Mouse (Mus musculus): ENCODE measurements at regions not wholly inside any gene's neighbourhood (a gene's known extent, or its start where the extent isn't known, plus 50 kb on each side); places are given as distances from the start of the nearest gene placed in this dataset.
"Not testable (repeated sequence)": the region's sequence is repeated elsewhere in the genome, so short reads cannot be mapped to it uniquely, and the experiment has no call there.

- not testable (repeated sequence) for H3K36me3 ChIP-seq; ATAC-seq (ENCODE audit: low FRiP score, low read depth); H3K4me3 ChIP-seq; H3K4me1 ChIP-seq; H3K27me3 ChIP-seq; H3K4me2 ChIP-seq (replicated peaks); H3K27ac ChIP-seq (replicated peaks); H3K9ac ChIP-seq (replicated peaks)
- H3K9me3 ChIP-seq, result peaks cover 29% of the 10 kb centered on the region
- WGBS, result 85% methylated on average over 5 of the region's 5 CpGs
Measured at GRCm38 (mm10) chr14:19217916-19218315, 200.8 kb downstream of the Gm21738 start.

GRCm38 (mm10) chr14:19208507-19208906, 210.2 kb downstream of the Gm21738 start:
- WGBS, result 80% methylated on average over 4 of the region's 4 CpGs
- Histone ChIP-seq H3K9me3 (peaks cover 9% of the 10 kb centered on the region), H3K36me3 (no peaks in the 10 kb centered on the region), H3K4me2 (replicated peaks) (no peak overlapping the region), H3K27ac (replicated peaks) (no peak overlapping the region), H3K9ac (replicated peaks) (no peak overlapping the region), H3K4me3 (no peak overlapping the region), H3K4me1 (no peaks in the 10 kb centered on the region), H3K27me3 (no peaks in the 10 kb centered on the region)
- no peak for ATAC-seq (ENCODE audit: low FRiP score, low read depth)

GRCm38 (mm10) chr14:19180203-19180602, 238.5 kb downstream of the Gm21738 start:
- WGBS, result 76% methylated on average over 9 of the region's 9 CpGs
- not testable (repeated sequence) for H3K4me1 ChIP-seq; ATAC-seq (ENCODE audit: low FRiP score, low read depth)

GRCm38 (mm10) chr14:19178060-19178459, 240.7 kb downstream of the Gm21738 start:
- H3K27me3 ChIP-seq; ATAC-seq (ENCODE audit: low FRiP score, low read depth); H3K4me1 ChIP-seq; H3K9ac ChIP-seq (replicated peaks); H3K36me3 ChIP-seq; H3K9me3 ChIP-seq; H3K4me2 ChIP-seq (replicated peaks); H3K27ac ChIP-seq (replicated peaks); H3K4me3 ChIP-seq: not testable (repeated sequence)
- WGBS, result 67% methylated on average over 3 of the region's 3 CpGs

More at GRCm38 (mm10) chr14:19180203-19180602, 238.5 kb downstream of the Gm21738 start:
- H3K9me3 ChIP-seq; H3K9ac ChIP-seq (replicated peaks); H3K4me2 ChIP-seq (replicated peaks); H3K4me3 ChIP-seq; H3K36me3 ChIP-seq; H3K27me3 ChIP-seq; H3K27ac ChIP-seq (replicated peaks): not testable (repeated sequence)

- no peak overlapping the region for H3K27ac ChIP-seq (replicated peaks)
- H3K4me3 ChIP-seq, result no peak overlapping the region
- no peaks in the 10 kb centered on the region for H3K36me3 ChIP-seq
- no peak overlapping the region for H3K9ac ChIP-seq (replicated peaks)
- WGBS, result 24% methylated on average over 2 of the region's 2 CpGs
- peak; percentile 62; the same call in 1 of the 2 replicates for ATAC-seq (ENCODE audit: low FRiP score, low read depth)
- H3K9me3 ChIP-seq, result 0 out of 2 replicates have a peak, but pooled peaks cover 2% of the 10 kb centered on the region
- H3K27me3 ChIP-seq, result no peaks in the 10 kb centered on the region
- no peak overlapping the region for H3K4me2 ChIP-seq (replicated peaks)
- H3K4me1 ChIP-seq, result no peaks in the 10 kb centered on the region
Measured at GRCm38 (mm10) chr14:19175288-19175687, 243.4 kb downstream of the Gm21738 start.

- WGBS, result 65% methylated on average over 4 of the region's 4 CpGs
- H3K9ac ChIP-seq (replicated peaks); H3K4me2 ChIP-seq (replicated peaks); H3K4me1 ChIP-seq; H3K4me3 ChIP-seq; H3K36me3 ChIP-seq; H3K27me3 ChIP-seq; ATAC-seq (ENCODE audit: low FRiP score, low read depth); H3K27ac ChIP-seq (replicated peaks); H3K9me3 ChIP-seq: not testable (repeated sequence)
Measured at GRCm38 (mm10) chr14:19170300-19171022, 248.3 kb downstream of the Gm21738 start.

- Histone ChIP-seq H3K4me1 (no peaks in the 10 kb centered on the region), H3K36me3 (no peaks in the 10 kb centered on the region), H3K4me3 (no peak overlapping the region), H3K9ac (replicated peaks) (no peak overlapping the region), H3K27ac (replicated peaks) (no peak overlapping the region), H3K9me3 (no peaks in the 10 kb centered on the region), H3K4me2 (replicated peaks) (no peak overlapping the region), H3K27me3 (no peaks in the 10 kb centered on the region)
- ATAC-seq (ENCODE audit: low FRiP score, low read depth), result no peak
Measured at GRCm38 (mm10) chr14:19166821-19167220, 251.9 kb downstream of the Gm21738 start.

- H3K4me1 ChIP-seq; H3K4me2 ChIP-seq (replicated peaks); H3K27ac ChIP-seq (replicated peaks); H3K4me3 ChIP-seq; H3K27me3 ChIP-seq; ATAC-seq (ENCODE audit: low FRiP score, low read depth); H3K9ac ChIP-seq (replicated peaks); H3K36me3 ChIP-seq: not testable (repeated sequence)
- 81% methylated on average over 6 of the region's 6 CpGs for WGBS
- peaks cover 18% of the 10 kb centered on the region; the same call in 1 of the 2 replicates for H3K9me3 ChIP-seq
Measured at GRCm38 (mm10) chr14:19139875-19140274, 245.8 kb upstream of the Ube2e2 start.

GRCm38 (mm10) chr14:19131532-19131931, 237.5 kb upstream of the Ube2e2 start:
- no peaks in the 10 kb centered on the region for H3K4me1 ChIP-seq
- peaks cover 24% of the 10 kb centered on the region; the same call in 1 of the 2 replicates for H3K9me3 ChIP-seq
- H3K27ac ChIP-seq (replicated peaks), result no peak overlapping the region
- WGBS, result 57% methylated on average over 1 of the region's 1 CpGs
- H3K9ac ChIP-seq (replicated peaks), result no peak overlapping the region
- no peak for ATAC-seq (ENCODE audit: low FRiP score, low read depth)
- H3K36me3 ChIP-seq, result no peaks in the 10 kb centered on the region
- H3K27me3 ChIP-seq, result no peaks in the 10 kb centered on the region
- H3K4me3 ChIP-seq, result no peak overlapping the region
- no peak overlapping the region for H3K4me2 ChIP-seq (replicated peaks)
